Mouse (Mus musculus) embryo, embryonic 10 days (tissue): ENCODE data around the gene Rftn1.
"Not testable (repeated sequence)": the region's sequence is repeated elsewhere in the genome, so short reads cannot be mapped to it uniquely, and the experiment has no call there.

Experiments
- DNase-seq: peaks from one replicate; pipeline ENCODE4 v3.0.0-alpha.2; 2015; ENCODE audit warnings: low spot score

Rftn1 gene

DNA sequence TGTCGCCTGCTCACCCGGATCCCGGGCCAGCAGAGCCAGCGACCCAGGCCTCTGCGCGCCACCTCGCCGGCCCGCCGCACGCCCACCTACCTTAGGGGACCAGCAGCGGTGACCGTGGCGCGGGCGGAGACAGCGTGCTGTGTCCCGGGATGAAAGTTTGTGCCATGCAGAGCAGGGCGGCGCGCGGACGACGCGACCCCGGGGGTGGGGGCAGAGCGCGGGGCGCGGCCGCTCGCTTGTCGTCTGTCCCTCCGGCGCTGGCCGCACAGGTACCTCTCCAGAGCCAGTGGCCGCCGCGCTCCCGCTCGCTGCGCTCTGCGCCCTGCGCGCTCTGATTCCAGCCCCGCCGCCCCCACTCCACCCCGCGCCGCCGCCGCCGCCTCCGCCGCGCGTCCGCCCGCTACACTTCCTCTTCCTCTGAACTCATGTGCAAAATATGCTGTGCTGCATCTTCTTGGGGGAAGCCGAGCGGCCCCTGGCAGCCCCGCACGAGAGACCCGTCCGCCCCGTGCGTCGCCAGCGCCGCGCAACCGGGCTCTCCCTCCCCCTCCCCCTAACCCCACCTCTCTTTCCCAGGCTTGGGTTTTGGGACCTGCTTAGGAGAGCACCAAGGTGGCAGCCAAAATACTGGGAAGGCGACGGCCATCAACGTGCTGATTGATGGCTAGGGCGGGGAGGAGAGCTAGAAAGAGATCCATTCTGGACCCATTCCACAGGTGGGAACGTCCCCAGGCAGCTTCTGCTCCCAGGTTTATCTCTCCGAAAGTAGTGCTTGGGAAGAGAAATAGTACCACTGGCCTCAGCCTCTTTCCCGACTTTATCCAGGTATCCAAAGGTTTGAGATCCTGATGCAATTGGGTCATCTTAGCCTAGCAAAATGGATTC lies at the start of gene Rftn1:
Gene Rftn1 (minus strand): TSS at position 544 of the 885 bp plus-strand sequence.
- peak; percentile 39 for DNase-seq

- DNase-seq: no peak
Measured at GRCm38 (mm10) chr17:50237818-50238610, 47.5 kb upstream of the Rftn1 start.

GRCm38 (mm10) chr17:50237436-50237709 lies 46.9 kb upstream of the Rftn1 start:
- peak; percentile 93 for DNase-seq

- peak; percentile 61 for DNase-seq
Measured at GRCm38 (mm10) chr17:50236702-50237435, 46.4 kb upstream of the Rftn1 start.

DNA sequence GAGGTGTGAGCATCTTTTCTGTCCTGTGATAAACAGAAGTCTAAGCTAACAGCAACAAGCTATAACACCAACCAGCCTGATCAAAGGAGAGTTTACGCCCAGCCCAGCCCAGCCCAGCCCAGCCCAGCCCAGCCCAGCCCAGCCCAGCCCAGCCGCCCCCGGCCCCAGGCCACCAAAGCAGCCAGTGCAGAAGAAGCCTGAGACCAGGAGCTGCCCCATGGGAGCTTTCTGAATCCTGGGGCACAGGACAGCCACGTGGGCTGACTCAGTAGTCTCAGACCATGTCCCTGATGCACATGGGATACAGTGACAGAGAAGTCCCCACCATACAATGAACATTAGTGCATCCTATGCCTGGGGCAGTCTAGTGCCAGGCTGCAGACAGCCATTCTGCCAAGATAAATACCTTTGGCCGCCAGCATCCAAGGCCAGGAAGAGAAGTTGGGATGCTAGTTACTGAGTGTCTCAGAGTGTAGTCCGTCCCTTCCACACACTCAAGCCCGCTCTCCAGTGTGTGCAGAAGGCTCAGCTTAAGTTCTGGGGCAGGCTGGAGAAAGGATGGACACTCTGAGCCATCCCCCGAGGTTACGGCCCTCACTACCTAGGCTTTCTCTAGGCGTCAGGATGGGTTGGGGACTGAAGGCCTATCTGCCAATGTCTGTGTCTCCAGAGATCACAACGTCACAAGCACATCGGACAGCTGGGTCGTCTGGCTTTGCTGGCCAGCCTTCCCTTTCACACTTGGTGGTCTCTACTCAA lies 45.6 kb upstream of the Rftn1 start:
- DNase-seq: peak; percentile 11

DNA sequence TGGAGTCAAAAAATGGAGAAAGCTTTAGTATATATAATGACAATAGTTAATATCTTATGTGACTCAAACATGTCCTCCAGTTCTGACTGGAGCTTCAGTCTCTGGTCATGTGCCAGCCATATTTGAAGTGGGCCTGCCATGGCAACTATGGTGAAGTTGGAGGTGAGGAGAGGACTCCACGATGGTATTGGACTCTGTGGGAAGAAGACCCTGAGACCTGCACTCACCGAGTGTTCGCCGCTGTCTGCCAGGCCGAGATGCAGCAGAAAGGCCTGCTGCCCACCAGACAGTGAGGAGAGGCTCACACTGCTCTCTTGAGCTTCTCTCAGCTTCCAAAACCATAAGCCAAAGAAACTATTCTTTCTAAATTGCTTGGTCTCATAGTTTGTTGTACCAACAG lies 43.5 kb upstream of the Rftn1 start:
- DNase-seq: no peak

DNA sequence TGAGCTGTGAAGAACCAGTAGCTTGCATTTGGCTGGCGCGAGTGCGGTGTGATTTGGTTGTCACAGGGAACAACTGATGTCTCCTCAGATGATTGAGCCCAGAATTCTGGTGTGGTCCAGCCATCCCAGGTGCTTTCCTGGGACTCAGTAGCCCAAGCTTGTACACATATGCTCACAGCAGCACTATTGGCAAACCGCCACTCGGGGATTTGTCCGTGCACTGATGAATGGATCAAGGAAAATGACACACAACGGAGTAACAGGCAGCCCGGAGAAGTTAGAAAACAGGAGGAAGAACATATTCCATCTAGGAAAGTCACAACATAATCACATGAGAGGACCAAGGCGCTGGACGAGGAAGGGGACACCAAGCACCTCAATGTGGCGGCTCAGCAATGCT lies 42.3 kb upstream of the Rftn1 start:
- no peak for DNase-seq

GRCm38 (mm10) chr17:50231206-50231605 lies 40.7 kb upstream of the Rftn1 start:
- no peak for DNase-seq

GRCm38 (mm10) chr17:50229534-50229933 lies 39.1 kb upstream of the Rftn1 start:
- no peak for DNase-seq

DNA sequence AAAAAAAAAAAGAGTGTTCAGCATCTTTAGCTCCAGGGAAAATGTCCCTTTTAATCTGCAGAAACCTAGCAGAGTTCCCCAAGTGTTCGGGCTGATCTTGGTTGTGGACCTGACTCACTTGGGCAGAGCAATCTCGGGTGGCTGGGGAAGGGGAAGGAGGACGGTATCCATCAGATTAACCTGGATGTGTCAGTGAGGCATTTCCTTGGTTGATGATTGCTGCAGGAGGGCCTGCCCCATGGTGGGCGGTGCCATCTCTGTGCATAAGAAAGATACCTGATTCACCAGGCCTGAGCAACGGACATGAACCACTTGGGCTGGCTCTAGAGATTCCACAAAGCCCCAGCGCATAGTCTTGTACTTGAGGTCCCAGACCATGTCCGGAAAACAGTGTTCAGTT lies 36.9 kb upstream of the Rftn1 start:
- no peak for DNase-seq

- DNase-seq: no peak
Measured at GRCm38 (mm10) chr17:50224718-50225117, 34.2 kb upstream of the Rftn1 start.

DNA sequence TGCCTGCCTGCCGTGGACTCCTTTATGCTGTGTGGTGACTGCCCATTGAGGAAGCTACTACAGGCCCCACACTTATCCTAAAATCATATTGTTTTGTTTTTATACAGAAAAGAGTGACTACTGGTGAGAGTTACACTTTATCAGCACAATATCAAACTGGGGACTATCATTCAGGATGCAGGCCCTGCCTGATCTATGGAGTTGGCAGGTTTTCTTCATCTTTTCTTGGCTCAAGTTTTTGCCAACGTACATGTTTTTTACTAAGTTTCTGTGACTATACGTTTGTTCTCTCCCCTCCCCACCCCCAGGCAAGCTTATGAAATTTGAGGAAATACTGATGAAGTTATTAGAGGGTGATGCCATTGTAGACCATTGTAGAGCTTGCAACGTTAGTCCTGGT lies 27.5 kb upstream of the Rftn1 start:
- no peak for DNase-seq

DNA sequence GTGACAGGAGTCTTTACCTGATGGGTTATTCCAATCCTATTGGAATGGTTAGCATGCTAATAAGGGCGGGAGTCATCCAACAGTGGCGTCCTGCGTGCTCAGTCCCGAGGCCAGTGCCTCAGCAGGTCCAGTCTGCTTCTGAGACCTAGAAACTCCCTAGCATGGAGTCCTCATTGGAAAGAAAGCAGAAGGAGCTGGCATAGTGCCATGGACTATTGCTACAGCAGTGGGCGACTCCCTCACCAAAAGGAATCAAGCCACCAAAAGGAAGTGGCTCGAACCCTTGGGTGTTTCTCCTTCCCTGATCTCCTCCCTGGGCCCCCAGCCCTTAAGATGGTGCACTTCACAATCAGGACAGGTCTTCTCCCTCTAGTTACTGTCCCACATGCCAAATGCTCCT lies 24.6 kb upstream of the Rftn1 start:
- DNase-seq: no peak

DNA sequence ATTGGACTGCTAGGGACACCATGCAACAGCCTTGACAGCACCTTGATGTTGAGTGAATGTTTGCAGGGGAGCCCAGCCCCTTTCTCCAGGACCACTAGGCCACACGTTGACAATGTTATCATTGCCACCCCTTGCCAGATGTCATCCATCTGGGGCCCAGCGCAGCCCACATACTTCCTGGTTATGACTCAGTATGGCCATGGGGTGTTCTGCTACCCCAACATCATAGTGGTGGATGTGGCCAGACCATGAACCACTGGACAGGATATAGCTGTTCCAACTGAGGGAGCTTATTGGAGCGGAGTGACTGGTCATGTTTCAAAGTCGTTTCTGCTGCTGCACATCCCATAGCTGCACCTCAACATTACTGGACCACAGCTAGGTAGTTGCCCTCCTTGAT lies 22.6 kb upstream of the Rftn1 start:
- DNase-seq: no peak

- no peak for DNase-seq
Measured at GRCm38 (mm10) chr17:50211816-50212215, 21.3 kb upstream of the Rftn1 start.

DNA sequence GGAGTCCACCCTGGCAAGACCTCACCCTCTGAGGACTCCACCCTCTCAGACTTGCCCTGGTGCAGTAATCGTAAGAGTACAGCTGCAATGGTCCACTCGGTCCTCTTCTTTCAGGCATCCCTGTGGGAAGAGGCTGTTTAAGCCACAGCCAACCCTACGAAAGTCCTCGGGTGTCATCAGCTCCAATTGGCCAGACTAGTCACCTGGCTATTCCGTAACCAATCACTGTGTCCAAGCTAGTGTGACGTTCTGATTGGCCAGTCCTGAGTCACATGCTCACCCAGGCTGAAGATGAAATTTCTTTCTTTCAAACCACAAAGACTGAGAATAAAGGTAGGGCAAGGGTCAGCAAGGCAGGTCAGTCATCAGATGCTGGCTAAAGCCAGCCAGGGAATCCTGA lies 19.4 kb upstream of the Rftn1 start:
- DNase-seq: no peak

- DNase-seq: no peak
Measured at GRCm38 (mm10) chr17:50208137-50209045, 17.9 kb upstream of the Rftn1 start.

GRCm38 (mm10) chr17:50206262-50206661 lies 15.8 kb upstream of the Rftn1 start:
- not testable (repeated sequence) for DNase-seq

DNA sequence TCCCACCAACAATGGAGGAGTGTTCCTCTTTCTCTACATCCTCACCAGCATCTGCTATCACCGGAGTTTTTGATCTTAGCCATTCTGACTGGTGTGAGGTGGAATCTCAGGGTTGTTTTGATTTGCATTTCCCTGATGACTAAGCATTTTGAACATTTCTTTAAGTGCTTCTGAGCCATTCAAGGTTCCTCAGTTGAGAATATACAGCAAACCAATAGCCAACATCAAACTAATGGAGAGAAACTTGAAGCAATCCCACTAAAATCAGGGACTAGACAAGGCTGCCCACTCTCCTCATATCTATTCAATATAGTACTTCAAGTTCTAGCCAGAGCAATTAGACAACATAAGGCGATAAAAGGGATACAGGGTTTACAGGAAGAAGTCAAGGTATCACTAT lies 15.4 kb upstream of the Rftn1 start:
- not testable (repeated sequence) for DNase-seq

DNA sequence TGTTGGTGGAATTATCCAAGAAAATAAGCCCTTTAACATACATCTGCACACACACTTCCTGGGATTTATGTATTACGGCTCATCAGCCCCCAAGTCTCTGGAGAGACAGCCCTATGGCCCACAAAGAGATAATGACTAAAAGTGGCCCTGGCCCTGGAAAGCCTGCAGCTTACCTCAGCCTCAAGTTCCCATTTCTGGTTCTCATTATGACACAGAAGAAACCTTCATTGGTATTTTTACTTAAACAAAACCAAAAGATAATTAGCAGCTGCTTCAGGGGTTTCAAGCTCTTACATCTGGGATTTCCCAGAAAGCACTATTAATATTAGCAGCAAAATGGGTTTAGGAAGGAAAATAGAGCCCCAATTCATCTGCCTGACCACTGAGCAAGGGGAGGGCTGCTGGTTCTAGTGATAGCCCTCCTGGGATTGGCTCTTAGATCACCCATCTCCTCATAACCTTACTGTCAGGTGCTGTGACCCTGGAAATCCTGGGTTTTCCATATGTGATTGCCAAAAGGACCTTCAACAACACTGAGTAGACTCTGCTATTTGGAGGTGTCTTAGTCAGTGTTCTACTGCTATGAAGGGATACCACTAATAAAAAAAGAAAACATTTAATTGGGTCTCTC lies 14.8 kb upstream of the Rftn1 start:
- no peak for DNase-seq
